Mouse (Mus musculus) limb, embryonic 14.5 days (tissue): Measurements from ENCODE around the gene Apoc3. TPM values are rescaled to one million over a fixed set of nuclear protein-coding genes. Genes with fewer than 3 reads are reported as not detected.

ENCODE experiments used
- ATAC-seq: fragments of 200-750 bp; cut with Nextera tagmentation; 2 replicates; pipeline ENCODE4 v1.8.0; 2017; ENCODE audit warnings: low read depth, moderate number of reproducible peaks, moderate TSS enrichment; ENCODE audit not compliant: low FRiP score
- DNase-seq: peaks from one replicate; pipeline ENCODE4 v3.0.0-alpha.2; 2015; ENCODE audit warnings: low spot score
- H3K27ac ChIP-seq: fragments of 300-500 bp; sonication (generic); replicated peaks from 2 replicates; pipeline ENCODE4 v1.5.1; 2014; ENCODE audit warnings: low read depth, mild to moderate bottlenecking, low read length, moderate library complexity, mixed read lengths
- H3K27me3 ChIP-seq: fragments of 300-500 bp; sonication (generic); 2 replicates; pipeline ENCODE4 v1.6.1; 2014; ENCODE audit warnings: low read length, mixed read lengths; ENCODE audit not compliant: control insufficient read depth, insufficient read depth
- H3K36me3 ChIP-seq: fragments of 300-500 bp; sonication (generic); 2 replicates; pipeline ENCODE4 v1.6.1; 2014; ENCODE audit warnings: mild to moderate bottlenecking, low read length, moderate library complexity, mixed read lengths; ENCODE audit not compliant: control insufficient read depth, insufficient read depth
- H3K4me1 ChIP-seq: fragments of 300-500 bp; sonication (generic); 2 replicates; pipeline ENCODE4 v1.6.1; 2014; ENCODE audit warnings: antibody characterized with exemption, low read length, mixed read lengths; ENCODE audit not compliant: control insufficient read depth, insufficient read depth
- H3K4me2 ChIP-seq: fragments of 300-500 bp; sonication (generic); replicated peaks from 2 replicates; pipeline ENCODE4 v1.6.1; 2014; ENCODE audit warnings: low read depth, mild to moderate bottlenecking, low read length, moderate library complexity; ENCODE audit not compliant: severe bottlenecking
- H3K4me3 ChIP-seq: fragments of 300-500 bp; sonication (generic); replicated peaks from 2 replicates; pipeline ENCODE4 v1.5.1; 2014; ENCODE audit warnings: low read length
- H3K9ac ChIP-seq: fragments of 300-500 bp; sonication (generic); 2 replicates; pipeline ENCODE4 v1.6.1; 2014; ENCODE audit warnings: mild to moderate bottlenecking, low read depth, low read length, moderate library complexity; ENCODE audit not compliant: severe bottlenecking
- H3K9me3 ChIP-seq: fragments of 300-500 bp; sonication (generic); 2 replicates; pipeline ENCODE4 v1.6.1; 2016; ENCODE audit warnings: low read length; ENCODE audit not compliant: control insufficient read depth
- POLR2A ChIP-seq: fragments of 200-500 bp; IDR thresholded peaks from 2 replicates; pipeline ENCODE4 v1.8.0; 2012; ENCODE audit warnings: inconsistent platforms, mild to moderate bottlenecking, moderate library complexity, borderline replicate concordance; ENCODE audit not compliant: insufficient read depth, insufficient read length; ENCODE audit errors: extremely low read depth
- WGBS: fragments of 180-500 bp; shearing (Covaris S2); extraction: QIAGEN DNeasy Blood & Tissue Kit; methylation state at CpG from one replicate; pipeline ENCODE4 v1.1.7; 2014; 5-methylcytosine and 5-hydroxymethylcytosine counted together
- polyA plus RNA-seq, 2 experiments: library from polyadenylated mRNA; depleted of rRNA in 1 of 2; stranded (reverse) in 1 of 2; unstranded in 1 of 2; fragments of >200 nt; fragmentation: Nextera tagmentation in 1 of 2; extraction: Ambion mirVana in 1 of 2; gene quantifications; 2 replicates each; pipeline versions ENCODE4 v1.2.1 to v1.2.3; 2012 to 2014

Apoc3 gene
- polyA plus RNA-seq, 2 experiments = not detected

GRCm38 (mm10) chr9:46223090-46223489 is 12.3 kb downstream of the Apoc3 start:
- Histone ChIP-seq H3K27ac (no peak overlapping the region), H3K36me3 (peaks cover 41% of the 10 kb centered on the region)
- ATAC-seq = no peak

GRCm38 (mm10) chr9:46218176-46218575 is 17.3 kb downstream of the Apoc3 start:
- Histone ChIP-seq H3K4me3 (no peak overlapping the region), H3K27ac (no peak overlapping the region), H3K9ac (no peak overlapping the region), H3K4me2 (no peak overlapping the region), H3K27me3 (no peaks in the 10 kb centered on the region), H3K9me3 (no peaks in the 10 kb centered on the region), H3K36me3 (peaks cover 52% of the 10 kb centered on the region), H3K4me1 (no peaks in the 10 kb centered on the region)
- 61% methylated on average over 9 of the region's 9 CpGs for WGBS
- DNase-seq (no peak), ATAC-seq (no peak)
- no peak for TF ChIP-seq POLR2A

More at GRCm38 (mm10) chr9:46223090-46223489, 12.3 kb downstream of the Apoc3 start:
- H3K27me3 ChIP-seq = no peaks in the 10 kb centered on the region
- H3K9me3 ChIP-seq = no peaks in the 10 kb centered on the region
- WGBS = 83% methylated on average over 6 of the region's 6 CpGs
- no peaks in the 10 kb centered on the region for H3K4me1 ChIP-seq
- H3K4me2 ChIP-seq = no peak overlapping the region
- no peak for TF ChIP-seq POLR2A
- H3K9ac ChIP-seq = no peak overlapping the region
- DNase-seq = no peak
- H3K4me3 ChIP-seq = no peak overlapping the region

GRCm38 (mm10) chr9:46216744-46217470 is 18.5 kb downstream of the Apoc3 start:
- no peak overlapping the region for H3K4me3 ChIP-seq
- no peak overlapping the region for H3K9ac ChIP-seq
- peaks cover 54% of the 10 kb centered on the region for H3K36me3 ChIP-seq
- DNase-seq = no peak
- H3K27ac ChIP-seq = no peak overlapping the region
- H3K9me3 ChIP-seq = no peaks in the 10 kb centered on the region
- no peaks in the 10 kb centered on the region for H3K4me1 ChIP-seq
- no peak for TF ChIP-seq POLR2A
- no peak for ATAC-seq
- no peak overlapping the region for H3K4me2 ChIP-seq
- no peaks in the 10 kb centered on the region for H3K27me3 ChIP-seq
- WGBS = 91% methylated on average over 13 of the region's 13 CpGs

GRCm38 (mm10) chr9:46215338-46216322 is 19.8 kb downstream of the Apoc3 start:
- no peak for ATAC-seq
- TF ChIP-seq POLR2A = no peak
- H3K9me3 ChIP-seq = no peaks in the 10 kb centered on the region
- DNase-seq = no peak
- H3K27me3 ChIP-seq = no peaks in the 10 kb centered on the region
- H3K4me3 ChIP-seq = no peak overlapping the region
- peaks cover 54% of the 10 kb centered on the region for H3K36me3 ChIP-seq
- no peaks in the 10 kb centered on the region for H3K4me1 ChIP-seq
- no peak overlapping the region for H3K27ac ChIP-seq
- WGBS = 82% methylated on average over 11 of the region's 11 CpGs
- H3K9ac ChIP-seq = no peak overlapping the region
- no peak overlapping the region for H3K4me2 ChIP-seq

GRCm38 (mm10) chr9:46214946-46215337 is 20.5 kb downstream of the Apoc3 start:
- no peaks in the 10 kb centered on the region for H3K9me3 ChIP-seq
- DNase-seq (no peak), ATAC-seq (no peak)
- H3K27me3 ChIP-seq = no peaks in the 10 kb centered on the region
- no peak overlapping the region for H3K4me3 ChIP-seq
- no peaks in the 10 kb centered on the region for H3K4me1 ChIP-seq
- H3K4me2 ChIP-seq = no peak overlapping the region
- H3K36me3 ChIP-seq = peaks cover 54% of the 10 kb centered on the region
- TF ChIP-seq POLR2A = no peak
- H3K27ac ChIP-seq = no peak overlapping the region
- WGBS = 91% methylated on average over 10 of the region's 10 CpGs
- H3K9ac ChIP-seq = no peak overlapping the region
